Mouse (Mus musculus): ENCODE results near the gene Mapkapk2.

Gene Mapkapk2

GRCm38 (mm10) chr1:131080686-131081085 is 16.9 kb downstream of the Mapkapk2 start:
- DNase-seq (ENCODE audit: low spot score): no peak

DNA sequence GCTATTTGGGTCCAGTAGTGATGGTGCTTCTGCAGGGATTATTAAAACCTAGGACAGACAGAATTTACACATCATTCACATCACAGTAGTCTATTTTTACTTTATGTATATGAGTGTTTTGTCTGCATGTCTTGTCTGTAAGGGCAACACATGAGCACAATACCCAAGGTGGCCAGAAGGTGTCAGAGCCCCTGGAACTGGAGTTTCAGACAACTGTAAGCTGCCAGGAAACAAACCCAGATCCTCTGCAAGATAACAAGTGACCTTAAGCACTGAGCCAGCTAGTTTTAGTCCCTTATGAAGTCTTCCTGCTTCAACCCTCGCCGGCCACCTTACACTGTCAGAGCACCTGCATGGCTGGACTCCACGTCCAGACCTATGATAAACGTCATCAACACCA is 17.9 kb downstream of the Mapkapk2 start:
- no peak for DNase-seq (ENCODE audit: low spot score)

DNA sequence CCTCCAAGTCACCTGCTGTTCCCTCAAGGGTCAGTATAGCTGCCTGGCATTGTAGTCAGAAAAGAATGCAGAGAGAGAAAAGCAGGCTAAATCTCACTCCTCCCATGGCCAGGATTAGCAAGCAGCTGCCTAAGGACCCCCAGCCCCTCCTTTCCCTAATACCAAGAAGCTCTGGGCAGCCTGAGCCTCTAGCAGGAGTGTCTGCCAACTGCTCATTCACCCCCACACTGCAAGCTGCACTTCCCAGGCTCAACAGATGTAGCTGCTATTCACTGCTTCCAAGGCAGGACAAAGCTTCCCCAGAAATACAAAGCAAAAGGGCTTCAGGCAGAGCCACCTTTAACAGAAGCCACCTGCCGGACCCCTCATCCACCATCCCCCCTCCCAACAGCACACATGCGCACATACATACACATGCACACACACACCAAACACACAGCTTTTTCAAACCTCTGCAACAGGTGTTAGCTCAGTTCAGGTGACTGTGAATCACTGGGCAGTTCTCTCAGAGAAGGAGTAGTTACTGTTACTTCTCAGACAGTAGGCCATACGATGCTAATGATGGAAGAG is 18.8 kb downstream of the Mapkapk2 start:
- no peak for DNase-seq (ENCODE audit: low spot score)

- no peak for DNase-seq (ENCODE audit: low spot score)
Measured at GRCm38 (mm10) chr1:131075098-131075791, 22.4 kb downstream of the Mapkapk2 start.

GRCm38 (mm10) chr1:131074524-131074938 is 23.1 kb downstream of the Mapkapk2 start:
- DNase-seq (ENCODE audit: low spot score): no peak

- no peak for DNase-seq (ENCODE audit: low spot score)
Measured at GRCm38 (mm10) chr1:131072376-131072990, 25.1 kb downstream of the Mapkapk2 start.

- no peak for DNase-seq (ENCODE audit: low spot score)
Measured at GRCm38 (mm10) chr1:131069010-131069409, 28.6 kb downstream of the Mapkapk2 start.

GRCm38 (mm10) chr1:131068011-131068727 is 29.5 kb downstream of the Mapkapk2 start:
- no peak for DNase-seq (ENCODE audit: low spot score)

GRCm38 (mm10) chr1:131064202-131064601 is 33.4 kb downstream of the Mapkapk2 start:
- no peak for DNase-seq (ENCODE audit: low spot score)

- DNase-seq (ENCODE audit: low spot score): no peak
Measured at GRCm38 (mm10) chr1:131062821-131063220, 34.8 kb downstream of the Mapkapk2 start.

- DNase-seq (ENCODE audit: low spot score): no peak
Measured at GRCm38 (mm10) chr1:131061740-131062254, 35.8 kb downstream of the Mapkapk2 start.

DNA sequence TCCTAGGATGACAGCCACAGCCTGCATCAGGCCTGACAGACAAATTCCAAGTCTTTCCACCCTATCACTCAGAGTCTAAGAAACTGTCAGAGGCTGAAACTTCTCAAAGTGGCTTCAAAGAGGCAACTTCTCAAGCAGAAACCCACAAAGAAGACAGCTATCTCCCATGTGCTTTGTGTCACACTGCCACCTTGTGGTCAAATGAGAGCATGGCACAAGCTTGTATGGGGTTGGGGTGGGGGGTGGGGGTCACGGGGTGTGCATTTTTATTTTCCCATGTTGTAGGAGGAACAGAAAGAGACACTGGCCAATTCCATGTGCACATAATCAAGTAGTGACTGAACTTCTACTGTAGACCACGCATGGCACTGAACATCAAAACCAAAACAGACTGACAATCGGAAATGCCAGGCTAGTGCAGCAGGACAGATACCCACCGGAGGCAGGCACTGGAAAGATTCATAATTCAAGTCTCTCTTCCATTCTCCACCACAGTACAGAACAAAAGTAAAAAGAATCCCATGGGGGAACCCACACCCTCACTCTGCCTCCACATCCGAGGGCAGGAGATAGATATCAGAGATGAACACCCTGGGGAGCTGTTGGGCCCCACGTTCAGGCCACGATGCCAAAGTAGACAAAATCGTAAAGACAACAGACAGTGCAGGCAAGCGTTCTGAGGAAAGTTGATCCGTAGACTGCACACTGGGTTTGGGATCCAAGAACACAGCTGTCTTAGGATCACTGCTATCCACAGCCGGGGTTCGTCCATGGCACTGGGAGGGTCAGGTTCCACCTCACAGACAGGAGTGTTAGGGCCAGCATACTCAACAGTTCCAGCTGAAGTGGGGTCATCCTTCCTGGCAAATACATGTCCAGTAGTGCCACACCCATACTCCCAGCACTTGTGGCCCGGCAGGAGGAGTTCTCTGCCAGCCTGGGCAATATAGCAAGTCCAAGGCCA is 37.1 kb downstream of the Mapkapk2 start:
- no peak for DNase-seq (ENCODE audit: low spot score)

- DNase-seq (ENCODE audit: low spot score): no peak
Measured at GRCm38 (mm10) chr1:131059841-131060240, 37.8 kb downstream of the Mapkapk2 start.

DNA sequence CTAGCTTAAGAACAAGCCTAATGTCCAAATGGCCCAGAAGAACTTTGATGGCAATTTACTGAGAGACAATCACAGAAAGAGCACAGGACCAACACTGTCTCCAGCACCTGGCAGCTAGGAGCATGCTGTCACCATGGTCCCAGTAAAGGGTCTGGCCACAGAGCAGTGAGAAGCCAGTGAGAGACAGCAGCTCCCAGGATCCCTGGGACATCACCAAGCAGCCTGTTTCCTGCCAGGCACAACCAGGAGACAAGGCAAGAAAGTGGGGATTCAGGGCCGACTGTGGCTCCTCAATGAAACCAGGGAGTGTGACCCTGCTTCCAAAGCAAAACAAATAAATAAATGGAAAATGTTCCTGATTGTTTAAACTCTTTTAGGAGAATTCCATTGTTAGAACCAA is 38.2 kb downstream of the Mapkapk2 start:
- DNase-seq (ENCODE audit: low spot score): no peak

DNA sequence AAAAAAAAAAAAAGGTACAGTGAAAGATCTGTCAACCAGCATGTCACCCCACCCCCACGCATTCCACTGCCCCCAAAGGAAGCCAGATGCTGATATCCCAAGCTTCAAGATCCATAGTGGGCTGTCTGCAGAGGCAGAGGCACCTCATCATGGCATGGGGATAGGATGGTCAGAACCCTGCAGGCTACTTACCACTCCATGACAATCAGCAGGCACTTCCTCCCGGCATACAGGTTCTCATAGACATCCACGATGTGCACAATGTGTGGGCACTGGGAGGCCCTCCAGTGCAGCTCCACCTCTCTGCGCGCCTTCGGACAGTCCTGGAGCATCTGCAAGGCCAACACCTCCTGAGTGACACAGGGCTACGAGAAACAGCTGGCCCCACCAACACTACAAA is 39.2 kb downstream of the Mapkapk2 start:
- no peak for DNase-seq (ENCODE audit: low spot score)

- no peak for DNase-seq (ENCODE audit: low spot score)
Measured at GRCm38 (mm10) chr1:131054251-131054650, 43.4 kb downstream of the Mapkapk2 start.

GRCm38 (mm10) chr1:131053656-131054055 is 44.0 kb downstream of the Mapkapk2 start:
- no peak for DNase-seq (ENCODE audit: low spot score)

DNA sequence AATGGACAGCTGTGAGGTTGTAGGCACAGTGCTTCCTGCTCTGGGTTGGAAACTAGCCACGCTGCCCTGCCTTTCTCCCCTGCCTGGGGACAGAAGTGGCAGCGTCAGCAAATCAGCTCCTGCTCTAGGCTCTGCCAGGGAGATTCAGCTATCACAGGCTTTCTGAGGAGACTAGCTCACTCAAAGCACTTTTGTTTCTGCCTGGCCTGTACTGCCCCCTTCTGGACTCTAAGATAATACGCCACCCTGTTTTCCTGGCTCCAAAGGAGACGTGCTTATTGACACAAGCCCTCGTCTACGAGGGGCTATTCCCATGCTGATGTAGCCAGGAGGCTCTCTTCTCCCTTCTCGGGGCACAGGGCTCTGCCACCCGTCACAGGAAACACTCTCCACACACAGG is 44.4 kb downstream of the Mapkapk2 start:
- no peak for DNase-seq (ENCODE audit: low spot score)

GRCm38 (mm10) chr1:131051073-131051472 is 46.6 kb downstream of the Mapkapk2 start:
- no peak for DNase-seq (ENCODE audit: low spot score)

DNA sequence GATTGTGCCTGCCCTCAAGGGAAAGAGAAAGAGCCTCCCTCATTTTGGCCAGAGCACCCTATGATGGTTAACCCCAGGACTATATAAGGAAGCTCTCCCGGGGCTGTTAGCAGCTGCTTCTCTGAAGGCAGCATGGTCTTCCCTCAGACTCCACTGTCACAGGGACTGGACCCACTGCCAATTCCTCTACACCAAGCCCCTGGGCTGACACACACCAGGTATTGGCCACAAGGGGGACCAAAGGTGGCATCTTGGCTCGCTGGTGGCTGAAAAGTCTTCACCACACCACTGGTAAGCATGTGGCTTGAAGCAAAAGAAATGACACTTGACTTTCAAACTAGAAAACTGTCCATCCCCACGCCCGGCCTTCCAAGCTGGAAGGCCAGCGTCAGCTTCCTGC is 47.0 kb downstream of the Mapkapk2 start:
- no peak for DNase-seq (ENCODE audit: low spot score)

- no peak for DNase-seq (ENCODE audit: low spot score)
Measured at GRCm38 (mm10) chr1:131050011-131050410, 47.6 kb downstream of the Mapkapk2 start.
